Mouse (Mus musculus) intestine, embryonic 14.5 days (tissue): ENCODE measurements around the gene Igsf11. TPM values are rescaled to one million over a fixed set of nuclear protein-coding genes. Genes with fewer than 3 reads are reported as not detected.

Experiments
- ATAC-seq: fragments of 200-750 bp; cut with Nextera tagmentation; replicated peaks from 2 replicates; pipeline ENCODE4 v1.8.0; 2017; ENCODE audit warnings: low read depth, moderate number of reproducible peaks, moderate TSS enrichment, moderate library complexity; ENCODE audit not compliant: low FRiP score, low TSS enrichment
- DNase-seq: peaks from one replicate; pipeline ENCODE4 v3.0.0-alpha.2; 2018; ENCODE audit warnings: low spot score
- H3K27ac ChIP-seq: fragments of 300-500 bp; sonication (generic); 2 replicates; pipeline ENCODE4 v1.5.1; 2014; ENCODE audit warnings: low read depth, mild to moderate bottlenecking, control low read depth
- H3K27me3 ChIP-seq: fragments of 300-500 bp; sonication (generic); replicated peaks from 2 replicates; pipeline ENCODE4 v1.6.1; 2014; ENCODE audit warnings: low read length, control low read depth; ENCODE audit not compliant: control insufficient read depth, insufficient read depth
- H3K36me3 ChIP-seq: fragments of 300-500 bp; sonication (generic); 2 replicates; pipeline ENCODE4 v1.6.1; 2014; ENCODE audit warnings: low read length, control low read depth; ENCODE audit not compliant: control insufficient read depth, insufficient read depth
- H3K4me1 ChIP-seq: fragments of 300-500 bp; sonication (generic); replicated peaks from 2 replicates; pipeline ENCODE4 v1.6.1; 2014; ENCODE audit warnings: low read length, control low read depth, mixed read lengths; ENCODE audit not compliant: control insufficient read depth, insufficient read depth
- H3K4me2 ChIP-seq: fragments of 300-500 bp; sonication (generic); 2 replicates; pipeline ENCODE4 v1.6.1; 2014; ENCODE audit warnings: low read length
- H3K4me3 ChIP-seq: fragments of 300-500 bp; sonication (generic); 2 replicates; pipeline ENCODE4 v1.5.1; 2014; ENCODE audit warnings: low read depth, low read length, control low read depth, mixed read lengths
- H3K9ac ChIP-seq: fragments of 300-500 bp; sonication (generic); 2 replicates; pipeline ENCODE4 v1.6.1; 2014; ENCODE audit warnings: mild to moderate bottlenecking, low read length
- H3K9me3 ChIP-seq: fragments of 300-500 bp; sonication (generic); 2 replicates; pipeline ENCODE4 v1.6.1; 2016; ENCODE audit warnings: low read length, control low read depth; ENCODE audit not compliant: control insufficient read depth
- WGBS: fragments of 180-500 bp; shearing (Covaris S2); extraction: QIAGEN DNeasy Blood & Tissue Kit; methylation state at CpG from one replicate; pipeline ENCODE4 v1.1.7; 2014; 5-methylcytosine and 5-hydroxymethylcytosine counted together
- polyA plus RNA-seq: library from polyadenylated mRNA; unstranded; fragments of >200 nt; fragmentation: Nextera tagmentation; extraction: Ambion mirVana; gene quantifications from 2 replicates; pipeline ENCODE4 v1.2.1, GENCODE M21; 2014

The Igsf11 gene
- polyA plus RNA-seq, 1 experiment from 2014 or later = 1.6 TPM

GRCm38 (mm10) chr16:38954501-38955288 lies 62.2 kb downstream of the Igsf11 start:
- Histone ChIP-seq H3K27ac (no peak overlapping the region), H3K9ac (no peak overlapping the region), H3K9me3 (no peaks in the 10 kb centered on the region), H3K4me3 (no peak overlapping the region), H3K36me3 (no peaks in the 10 kb centered on the region), H3K27me3 (no peaks in the 10 kb centered on the region), H3K4me1 (no peaks in the 10 kb centered on the region), H3K4me2 (no peak overlapping the region)
- ATAC-seq (no peak), DNase-seq (no peak)
- WGBS = 84% methylated on average over 16 of the region's 16 CpGs

- no peak for ATAC-seq
- H3K27ac ChIP-seq = no peak overlapping the region
- H3K9ac ChIP-seq = no peak overlapping the region
- H3K4me1 ChIP-seq = no peaks in the 10 kb centered on the region
- H3K4me3 ChIP-seq = no peak overlapping the region
- H3K9me3 ChIP-seq = no peaks in the 10 kb centered on the region
- no peaks in the 10 kb centered on the region for H3K36me3 ChIP-seq
- no peak for DNase-seq
- no peak overlapping the region for H3K4me2 ChIP-seq
- no peaks in the 10 kb centered on the region for H3K27me3 ChIP-seq
- WGBS = 87% methylated on average over 5 of the region's 5 CpGs
Measured at GRCm38 (mm10) chr16:38955296-38955695, 62.8 kb downstream of the Igsf11 start.

GRCm38 (mm10) chr16:38958801-38959200 lies 66.3 kb downstream of the Igsf11 start:
- WGBS = 75% methylated on average over 9 of the region's 9 CpGs
- Histone ChIP-seq H3K4me1 (no peaks in the 10 kb centered on the region), H3K36me3 (no peaks in the 10 kb centered on the region), H3K27ac (no peak overlapping the region), H3K9me3 (no peaks in the 10 kb centered on the region), H3K27me3 (no peaks in the 10 kb centered on the region), H3K4me2 (no peak overlapping the region), H3K9ac (no peak overlapping the region), H3K4me3 (no peak overlapping the region)
- DNase-seq (no peak), ATAC-seq (no peak)

- ATAC-seq (no peak), DNase-seq (no peak)
- no peak overlapping the region for H3K9ac ChIP-seq
- no peaks in the 10 kb centered on the region for H3K4me1 ChIP-seq
- H3K4me3 ChIP-seq = no peak overlapping the region
- no peaks in the 10 kb centered on the region for H3K9me3 ChIP-seq
- H3K4me2 ChIP-seq = no peak overlapping the region
- H3K27ac ChIP-seq = no peak overlapping the region
- no peaks in the 10 kb centered on the region for H3K27me3 ChIP-seq
- H3K36me3 ChIP-seq = no peaks in the 10 kb centered on the region
- WGBS = 73% methylated on average over 8 of the region's 8 CpGs
Measured at GRCm38 (mm10) chr16:38960550-38960949, 68.1 kb downstream of the Igsf11 start.

- H3K9me3 ChIP-seq = no peaks in the 10 kb centered on the region
- H3K4me3 ChIP-seq = no peak overlapping the region
- no peaks in the 10 kb centered on the region for H3K4me1 ChIP-seq
- 96% methylated on average over 2 of the region's 2 CpGs for WGBS
- H3K4me2 ChIP-seq = no peak overlapping the region
- ATAC-seq = no peak
- DNase-seq = no peak
- H3K36me3 ChIP-seq = no peaks in the 10 kb centered on the region
- H3K27ac ChIP-seq = no peak overlapping the region
- H3K27me3 ChIP-seq = no peaks in the 10 kb centered on the region
- no peak overlapping the region for H3K9ac ChIP-seq
Measured at GRCm38 (mm10) chr16:38961865-38962264, 69.4 kb downstream of the Igsf11 start.

GRCm38 (mm10) chr16:38962695-38963094 lies 70.2 kb downstream of the Igsf11 start:
- ATAC-seq = no peak
- Histone ChIP-seq H3K27me3 (no peaks in the 10 kb centered on the region), H3K9ac (no peak overlapping the region), H3K36me3 (no peaks in the 10 kb centered on the region), H3K27ac (no peak overlapping the region), H3K4me1 (no peaks in the 10 kb centered on the region), H3K9me3 (no peaks in the 10 kb centered on the region), H3K4me3 (no peak overlapping the region), H3K4me2 (no peak overlapping the region)
- no peak for DNase-seq
- WGBS = 66% methylated on average over 9 of the region's 9 CpGs

GRCm38 (mm10) chr16:38967026-38967425 lies 74.6 kb downstream of the Igsf11 start:
- 88% methylated on average over 10 of the region's 10 CpGs for WGBS
- DNase-seq = no peak
- Histone ChIP-seq H3K27ac (no peak overlapping the region), H3K4me2 (no peak overlapping the region), H3K36me3 (no peaks in the 10 kb centered on the region), H3K9me3 (no peaks in the 10 kb centered on the region), H3K4me3 (no peak overlapping the region), H3K9ac (no peak overlapping the region), H3K27me3 (no peaks in the 10 kb centered on the region), H3K4me1 (no peaks in the 10 kb centered on the region)
- ATAC-seq = no peak

- Histone ChIP-seq H3K4me3 (no peak overlapping the region), H3K4me2 (no peak overlapping the region), H3K9me3 (no peaks in the 10 kb centered on the region), H3K27me3 (no peaks in the 10 kb centered on the region), H3K36me3 (no peaks in the 10 kb centered on the region), H3K9ac (no peak overlapping the region), H3K27ac (no peak overlapping the region), H3K4me1 (no peaks in the 10 kb centered on the region)
- 72% methylated on average over 13 of the region's 13 CpGs for WGBS
- DNase-seq (no peak), ATAC-seq (no peak)
Measured at GRCm38 (mm10) chr16:38976151-38976550, 83.7 kb downstream of the Igsf11 start.

- WGBS = 86% methylated on average over 2 of the region's 2 CpGs
- H3K4me1 ChIP-seq = no peaks in the 10 kb centered on the region
- no peak overlapping the region for H3K9ac ChIP-seq
- no peaks in the 10 kb centered on the region for H3K27me3 ChIP-seq
- H3K36me3 ChIP-seq = no peaks in the 10 kb centered on the region
- H3K4me2 ChIP-seq = no peak overlapping the region
- H3K9me3 ChIP-seq = no peaks in the 10 kb centered on the region
- no peak for ATAC-seq
- no peak for DNase-seq
- H3K27ac ChIP-seq = no peak overlapping the region
- no peak overlapping the region for H3K4me3 ChIP-seq
Measured at GRCm38 (mm10) chr16:38978546-38978945, 86.1 kb downstream of the Igsf11 start.
